Mouse (Mus musculus): ENCODE data around the gene Abhd14b.

- peak; percentile 29 to 59 (median 30); a peak in 5 of 6 replicates for TF ChIP-seq CTCF (IDR thresholded peaks at IDR 0.05 in 2 of 3, conservative IDR thresholded peaks at IDR 0.05 in 1 of 3; ENCODE audit: control insufficient read depth in 1 of 3, insufficient read depth in 1 of 3, low read depth in 2 of 3, low read length in 3 of 3, poor library complexity in 1 of 3, severe bottlenecking in 1 of 3)
- TF ChIP-seq MXI1 (IDR thresholded peaks at IDR 0.05; ENCODE audit: low read depth, low read length) = peak; percentile 97
- no peak for TF ChIP-seq ZKSCAN1 (IDR thresholded peaks at IDR 0.05; ENCODE audit: low read depth, low read length)
- peak; percentile 75 to 78; a peak in 2 of 4 replicates for TF ChIP-seq POLR2A (IDR thresholded peaks at IDR 0.05; ENCODE audit: control insufficient read depth in 1 of 2, insufficient read depth in 1 of 2, low read depth in 1 of 2, low read length in 2 of 2, poor library complexity in 1 of 2)
- TF ChIP-seq ETS1 (IDR thresholded peaks at IDR 0.05; ENCODE audit: low read depth, low read length) = no peak
- TF ChIP-seq MEF2A (IDR thresholded peaks at IDR 0.05; ENCODE audit: extremely low read depth, insufficient replicate concordance, low read depth, low read length, poor library complexity, severe bottlenecking) = no peak
Measured at GRCm38 (mm10) chr9:106447348-106447747, at the start of gene Abhd14b, which contains the start of gene Abhd14a.

All from MEL (cell line).